Mouse (Mus musculus) stomach, embryonic 15.5 days (tissue): Measurements from ENCODE around the gene Ralgps1. TPM values are rescaled to one million over a fixed set of nuclear protein-coding genes. Genes with fewer than 3 reads are reported as not detected.
"Not testable (repeated sequence)": the region's sequence is repeated elsewhere in the genome, so short reads cannot be mapped to it uniquely, and the experiment has no call there.

ENCODE experiments used
- ATAC-seq: fragments of 200-750 bp; cut with Nextera tagmentation; 2 replicates; pipeline ENCODE4 v1.8.0; 2017; ENCODE audit warnings: low read depth, moderate number of reproducible peaks, moderate TSS enrichment; ENCODE audit not compliant: insufficient read depth, low FRiP score
- H3K27ac ChIP-seq: fragments of 300-500 bp; sonication (generic); 2 replicates; pipeline ENCODE4 v1.5.1; 2015; ENCODE audit warnings: mild to moderate bottlenecking, inconsistent platforms
- H3K27me3 ChIP-seq: fragments of 300-500 bp; sonication (generic); replicated peaks from 2 replicates; pipeline ENCODE4 v1.6.1; 2015; ENCODE audit warnings: inconsistent platforms
- H3K36me3 ChIP-seq: fragments of 300-500 bp; sonication (generic); 2 replicates; pipeline ENCODE4 v1.6.1; 2015; ENCODE audit warnings: inconsistent platforms
- H3K4me1 ChIP-seq: fragments of 300-500 bp; sonication (generic); 2 replicates; pipeline ENCODE4 v1.6.1; 2015; ENCODE audit warnings: inconsistent platforms
- H3K4me2 ChIP-seq: fragments of 300-500 bp; sonication (generic); 2 replicates; pipeline ENCODE4 v1.6.1; 2015; ENCODE audit warnings: mild to moderate bottlenecking, inconsistent platforms
- H3K4me3 ChIP-seq: fragments of 300-500 bp; sonication (generic); replicated peaks from 2 replicates; pipeline ENCODE4 v1.5.1; 2015; ENCODE audit warnings: inconsistent platforms
- H3K9ac ChIP-seq: fragments of 300-500 bp; sonication (generic); 2 replicates; pipeline ENCODE4 v1.6.1; 2015; ENCODE audit warnings: inconsistent platforms
- H3K9me3 ChIP-seq: fragments of 300-500 bp; sonication (generic); 2 replicates; pipeline ENCODE4 v1.6.1; 2016; ENCODE audit warnings: inconsistent platforms
- WGBS: fragments of 180-500 bp; shearing (Covaris S2); methylation state at CpG from one replicate; pipeline ENCODE4 v1.1.7; 2015; 5-methylcytosine and 5-hydroxymethylcytosine counted together
- microRNA-seq: library from miRNA; unstranded; fragments of <30 nt; microRNA quantifications from one replicate; pipeline ENCODE4, GENCODE M21; 2016
- polyA plus RNA-seq: library from polyadenylated mRNA; unstranded; fragments of >200 nt; fragmentation: Nextera tagmentation; extraction: Ambion mirVana; gene quantifications from 2 replicates; pipeline ENCODE4 v1.2.1, GENCODE M21; 2015

The Ralgps1 gene
- polyA plus RNA-seq, 1 experiment from 2014 or later, result 6.2 TPM

- H3K4me2 ChIP-seq, result no peak overlapping the region
- no peak for ATAC-seq
- WGBS, result 61% methylated on average over 10 of the region's 10 CpGs
- H3K36me3 ChIP-seq, result no peaks in the 10 kb centered on the region
- no peaks in the 10 kb centered on the region for H3K27me3 ChIP-seq
- no peak overlapping the region for H3K9ac ChIP-seq
- H3K4me3 ChIP-seq, result no peak overlapping the region
- no peak overlapping the region for H3K27ac ChIP-seq
- no peaks in the 10 kb centered on the region for H3K4me1 ChIP-seq
- no peaks in the 10 kb centered on the region for H3K9me3 ChIP-seq
These were observed 276.0 kb downstream of the Ralgps1 start for GRCm38 (mm10) chr2:33095221-33095671.

- no peak overlapping the region for H3K4me3 ChIP-seq
- WGBS, result 82% methylated on average over 8 of the region's 8 CpGs
- no peak overlapping the region for H3K27ac ChIP-seq
- no peaks in the 10 kb centered on the region for H3K36me3 ChIP-seq
- no peak for ATAC-seq
- H3K27me3 ChIP-seq, result no peaks in the 10 kb centered on the region
- H3K4me2 ChIP-seq, result no peak overlapping the region
- H3K9me3 ChIP-seq, result no peaks in the 10 kb centered on the region
- H3K4me1 ChIP-seq, result no peaks in the 10 kb centered on the region
- H3K9ac ChIP-seq, result no peak overlapping the region
These were observed 280.4 kb downstream of the Ralgps1 start for GRCm38 (mm10) chr2:33090620-33091520.

- not testable (repeated sequence) for H3K4me2 ChIP-seq, H3K4me1 ChIP-seq, H3K27me3 ChIP-seq, H3K9me3 ChIP-seq, H3K27ac ChIP-seq, H3K9ac ChIP-seq, ATAC-seq, H3K4me3 ChIP-seq, H3K36me3 ChIP-seq
- WGBS, result 59% methylated on average over 1 of the region's 1 CpGs
These were observed 281.3 kb downstream of the Ralgps1 start for GRCm38 (mm10) chr2:33090033-33090400.

GRCm38 (mm10) chr2:33089356-33090032 is 281.8 kb downstream of the Ralgps1 start:
- no peak for ATAC-seq
- no peak overlapping the region for H3K9ac ChIP-seq
- WGBS, result 89% methylated on average over 5 of the region's 5 CpGs

DNA sequence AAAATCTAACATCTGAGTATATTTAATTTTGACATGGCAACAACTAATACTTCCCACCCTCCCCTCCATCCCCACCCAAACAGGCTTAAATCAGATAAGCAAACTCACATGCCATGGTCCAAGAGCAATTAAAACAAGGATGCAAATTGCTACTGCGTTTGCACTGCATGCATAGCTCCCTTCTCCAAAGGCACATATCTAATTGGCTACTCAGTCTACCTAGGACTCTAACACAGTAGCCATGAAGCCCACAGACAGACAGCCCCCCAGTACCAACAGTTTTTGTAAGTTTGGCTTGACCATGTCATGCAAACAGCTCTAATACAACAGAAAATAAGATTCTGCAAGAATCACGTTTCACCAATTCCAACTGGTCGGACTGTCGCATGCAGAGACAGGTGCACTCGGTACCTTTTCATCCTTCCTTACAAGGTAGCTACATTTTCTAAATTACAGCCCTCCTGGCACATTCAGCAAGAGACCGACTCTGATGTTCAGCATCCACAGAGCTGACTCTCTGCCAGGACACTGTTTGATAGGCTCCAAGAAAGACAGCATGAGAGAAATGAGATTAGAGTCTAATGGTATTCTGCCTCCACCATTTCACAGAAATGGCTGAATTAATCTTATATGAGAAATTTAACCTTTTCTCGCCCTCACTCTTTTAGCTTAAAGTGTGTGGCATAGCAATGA is 284.5 kb downstream of the Ralgps1 start:
- no peak overlapping the region for H3K9ac ChIP-seq
- H3K4me3 ChIP-seq, result no peak overlapping the region
- H3K4me2 ChIP-seq, result no peak overlapping the region
- no peaks in the 10 kb centered on the region for H3K36me3 ChIP-seq
- no peaks in the 10 kb centered on the region for H3K9me3 ChIP-seq
- H3K27ac ChIP-seq, result no peak overlapping the region
- no peak for ATAC-seq
- 75% methylated on average over 7 of the region's 7 CpGs for WGBS
- no peaks in the 10 kb centered on the region for H3K27me3 ChIP-seq
- no peaks in the 10 kb centered on the region for H3K4me1 ChIP-seq

More at GRCm38 (mm10) chr2:33089356-33090032, 281.8 kb downstream of the Ralgps1 start:
- Histone ChIP-seq H3K9me3 (no peaks in the 10 kb centered on the region), H3K4me3 (no peak overlapping the region), H3K27ac (no peak overlapping the region), H3K27me3 (no peaks in the 10 kb centered on the region), H3K4me1 (no peaks in the 10 kb centered on the region), H3K4me2 (no peak overlapping the region), H3K36me3 (no peaks in the 10 kb centered on the region)

- WGBS, result 71% methylated on average over 7 of the region's 7 CpGs
- no peak for ATAC-seq
These were observed 285.2 kb downstream of the Ralgps1 start for GRCm38 (mm10) chr2:33086016-33086596.

GRCm38 (mm10) chr2:33084221-33084620 is 287.1 kb downstream of the Ralgps1 start:
- Histone ChIP-seq H3K4me2 (no peak overlapping the region), H3K27me3 (no peaks in the 10 kb centered on the region), H3K9me3 (no peaks in the 10 kb centered on the region), H3K4me3 (no peak overlapping the region), H3K27ac (no peak overlapping the region), H3K4me1 (no peaks in the 10 kb centered on the region), H3K9ac (no peak overlapping the region), H3K36me3 (no peaks in the 10 kb centered on the region)
- WGBS, result 69% methylated on average over 3 of the region's 3 CpGs
- ATAC-seq, result no peak

More at GRCm38 (mm10) chr2:33086016-33086596, 285.2 kb downstream of the Ralgps1 start:
- no peaks in the 10 kb centered on the region for H3K36me3 ChIP-seq
- no peaks in the 10 kb centered on the region for H3K27me3 ChIP-seq
- no peak overlapping the region for H3K9ac ChIP-seq
- H3K4me2 ChIP-seq, result no peak overlapping the region
- no peaks in the 10 kb centered on the region for H3K9me3 ChIP-seq
- no peak overlapping the region for H3K4me3 ChIP-seq
- no peak overlapping the region for H3K27ac ChIP-seq
- H3K4me1 ChIP-seq, result no peaks in the 10 kb centered on the region

Small RNA genes lying within 50 kb of the gene (microRNA-seq; reads per million reads assigned to microRNA genes)
- not detected for gene Gm25998

Other genes with a start within 250 kb of the Ralgps1 start
- 14.0 and 14.4 TPM in 2 replicates for gene Garnl3, start 239.8 kb downstream of the Ralgps1 start, polyA plus RNA-seq
- 44.8 and 45.2 TPM in 2 replicates for gene Angptl2, start 155.4 kb downstream of the Ralgps1 start, polyA plus RNA-seq
- gene Zbtb34, start 59.8 kb upstream of the Ralgps1 start, polyA plus RNA-seq, result 5.4 and 5.9 TPM in 2 replicates
- gene Zbtb43, start 97.1 kb upstream of the Ralgps1 start, polyA plus RNA-seq, result 14.1 and 16.7 TPM in 2 replicates